Mouse (Mus musculus) embryo, embryonic 11 days (tissue): ENCODE data around the gene Best1.
"Not testable (repeated sequence)": the region's sequence is repeated elsewhere in the genome, so short reads cannot be mapped to it uniquely, and the experiment has no call there.

Source experiments
- DNase-seq: peaks from one replicate; pipeline ENCODE4 v3.0.0-alpha.2; 2015

The Best1 gene

GRCm38 (mm10) chr19:9989884-9990256 lies 11.6 kb downstream of the Best1 start:
- DNase-seq = no peak

GRCm38 (mm10) chr19:9989171-9989883 lies 12.1 kb downstream of the Best1 start:
- peak; percentile 38 for DNase-seq

GRCm38 (mm10) chr19:9987593-9987992 lies 13.8 kb downstream of the Best1 start:
- DNase-seq = no peak

GRCm38 (mm10) chr19:9987192-9987591 lies 14.2 kb downstream of the Best1 start:
- DNase-seq = peak; percentile 39

- DNase-seq = no peak
Observed at GRCm38 (mm10) chr19:9985900-9986421, 15.5 kb downstream of the Best1 start.

- DNase-seq = no peak
Observed at GRCm38 (mm10) chr19:9985190-9985899, 16.1 kb downstream of the Best1 start.

- no peak for DNase-seq
Observed at GRCm38 (mm10) chr19:9984111-9985055, 17.1 kb downstream of the Best1 start.

- peak; percentile 73 for DNase-seq
Observed at GRCm38 (mm10) chr19:9982852-9983542, 18.4 kb downstream of the Best1 start.

GRCm38 (mm10) chr19:9982151-9982851 lies 19.1 kb downstream of the Best1 start:
- DNase-seq = peak; percentile 100

- no peak for DNase-seq
Observed at GRCm38 (mm10) chr19:9981621-9982020, 19.8 kb downstream of the Best1 start.

- no peak for DNase-seq
Observed at GRCm38 (mm10) chr19:9980258-9980657, 21.2 kb downstream of the Best1 start, which contains the start of gene Fth1. TSS of gene Fth1 (plus strand) at chr19:9980598.

GRCm38 (mm10) chr19:9979156-9979555 lies 22.3 kb downstream of the Best1 start:
- DNase-seq = no peak

- DNase-seq = peak; percentile 27
Observed at GRCm38 (mm10) chr19:9978431-9978951, 22.9 kb downstream of the Best1 start.

- DNase-seq = no peak
Observed at GRCm38 (mm10) chr19:9977085-9977484, 24.3 kb downstream of the Best1 start.

GRCm38 (mm10) chr19:9974853-9975252 lies 26.6 kb downstream of the Best1 start:
- DNase-seq = not testable (repeated sequence)

GRCm38 (mm10) chr19:9968081-9968787 lies 33.2 kb downstream of the Best1 start:
- DNase-seq = no peak

- no peak for DNase-seq
Observed at GRCm38 (mm10) chr19:9966096-9966867, 35.2 kb downstream of the Best1 start.

- DNase-seq = no peak
Observed at GRCm38 (mm10) chr19:9964205-9964916, 37.1 kb downstream of the Best1 start.

- no peak for DNase-seq
Observed at GRCm38 (mm10) chr19:9960769-9961168, 40.7 kb downstream of the Best1 start.
